Mouse (Mus musculus): ENCODE results near the gene Abca13. TPM values are rescaled to one million over a fixed set of nuclear protein-coding genes. Genes with fewer than 3 reads are reported as not detected.

Abca13 gene
- total RNA-seq, 4 experiments from 2014 or later: 0.03 TPM; not detected in 3

DNA sequence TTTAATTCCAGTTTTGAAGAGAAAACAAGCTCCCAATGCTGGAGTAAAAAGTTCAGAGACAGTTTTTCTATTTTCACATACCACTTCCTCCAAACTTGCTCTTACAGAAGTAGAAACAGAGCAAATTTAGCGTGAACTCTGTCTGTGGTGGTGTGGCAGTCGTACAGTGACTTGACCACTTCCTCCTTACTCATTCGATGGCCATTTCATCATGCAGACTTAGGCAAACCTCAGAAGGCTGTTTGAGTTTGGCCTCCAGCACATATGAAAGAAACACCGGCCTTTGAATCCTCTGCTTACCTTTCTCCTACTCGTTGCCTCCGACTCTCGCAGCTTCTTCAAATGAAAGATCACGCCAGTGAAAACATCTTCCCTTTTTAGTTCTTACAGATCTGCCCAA is 340.0 kb downstream of the Abca13 start:
- DNase-seq (ENCODE audit: low spot score): peak; percentile 14

DNA sequence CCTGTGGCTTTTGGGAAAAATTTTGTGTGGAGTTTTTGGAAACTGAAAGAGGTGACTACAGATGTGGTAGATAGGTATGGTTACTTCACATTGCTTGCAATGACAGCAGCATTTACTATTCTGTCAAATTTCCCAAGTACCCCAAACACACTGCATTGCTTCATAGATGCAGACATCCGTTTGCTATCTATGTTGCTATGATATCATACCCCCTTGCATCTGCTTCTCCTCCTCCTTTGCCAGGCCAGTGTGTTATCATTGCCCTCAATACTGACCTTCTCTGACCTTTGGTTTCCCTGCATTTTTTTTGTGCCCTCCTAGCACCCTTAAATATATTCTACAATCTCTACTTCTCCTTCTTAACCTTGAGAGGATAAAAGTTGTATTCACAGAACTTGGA is 341.4 kb downstream of the Abca13 start:
- DNase-seq (ENCODE audit: low spot score): no peak

DNA sequence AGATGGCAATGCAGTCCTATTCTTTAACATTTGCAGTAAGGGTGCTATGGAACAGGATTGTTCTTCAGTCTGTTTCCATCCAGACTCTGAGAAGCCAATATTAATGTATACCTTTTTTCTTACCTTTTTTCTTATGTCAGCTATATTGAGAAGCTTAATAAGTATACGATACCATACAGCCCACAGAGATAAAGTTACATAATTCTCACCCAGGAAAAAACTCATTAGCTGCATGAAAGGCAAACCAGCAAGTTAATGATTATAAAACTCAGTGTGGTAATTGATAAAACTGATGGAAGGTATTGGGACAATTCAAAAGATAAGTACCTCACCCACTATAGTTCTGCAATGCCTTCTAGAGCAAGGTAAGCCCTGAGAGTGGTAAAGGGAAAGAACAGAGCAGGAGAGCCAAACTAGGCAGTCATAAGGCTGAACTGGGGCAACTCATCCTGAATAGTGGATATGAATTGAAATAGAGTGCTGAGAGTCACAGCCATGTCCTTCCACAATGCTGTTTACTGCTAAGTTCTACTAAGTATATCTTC is 342.0 kb downstream of the Abca13 start:
- no peak for DNase-seq (ENCODE audit: low spot score)

DNA sequence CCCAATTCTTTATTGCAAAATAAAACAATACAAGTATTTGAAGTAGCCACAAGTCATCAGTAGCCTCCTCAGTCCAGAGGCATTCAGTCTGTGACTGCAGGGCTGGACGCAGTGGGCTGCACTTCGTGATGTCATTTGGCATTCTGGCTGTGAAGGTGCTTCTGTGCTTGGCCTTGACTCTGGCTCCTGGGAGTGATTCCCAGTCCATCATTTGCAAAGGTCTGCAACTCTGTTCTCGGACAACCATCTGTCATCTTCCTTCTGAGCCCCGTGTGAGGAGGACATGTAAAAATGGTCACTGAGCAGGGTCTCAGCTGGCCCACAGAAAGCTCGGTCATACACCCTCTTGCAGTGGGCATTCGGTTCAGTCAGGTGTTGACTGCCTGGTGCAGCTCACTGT is 345.1 kb downstream of the Abca13 start:
- no peak for DNase-seq (ENCODE audit: low spot score)

DNA sequence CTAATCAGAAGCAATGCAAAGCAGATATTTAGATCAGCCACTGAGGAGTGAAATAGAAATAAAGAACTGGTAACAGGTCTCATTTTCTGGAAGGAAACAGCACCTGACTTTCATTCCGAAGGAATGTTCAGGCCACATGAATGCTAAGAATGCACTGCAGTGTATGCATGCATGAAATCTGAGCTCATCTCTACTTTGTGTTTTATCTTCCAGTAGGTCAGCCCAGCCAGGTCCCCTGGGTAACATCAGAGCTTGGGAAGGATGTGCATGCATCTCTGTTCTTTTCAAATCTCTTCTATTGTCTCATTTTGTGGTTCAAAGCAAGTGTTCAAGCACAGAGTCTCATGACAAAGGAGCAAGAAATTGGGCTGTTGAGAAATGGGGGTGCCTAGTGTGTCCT is 346.6 kb downstream of the Abca13 start:
- no peak for DNase-seq (ENCODE audit: low spot score)

DNA sequence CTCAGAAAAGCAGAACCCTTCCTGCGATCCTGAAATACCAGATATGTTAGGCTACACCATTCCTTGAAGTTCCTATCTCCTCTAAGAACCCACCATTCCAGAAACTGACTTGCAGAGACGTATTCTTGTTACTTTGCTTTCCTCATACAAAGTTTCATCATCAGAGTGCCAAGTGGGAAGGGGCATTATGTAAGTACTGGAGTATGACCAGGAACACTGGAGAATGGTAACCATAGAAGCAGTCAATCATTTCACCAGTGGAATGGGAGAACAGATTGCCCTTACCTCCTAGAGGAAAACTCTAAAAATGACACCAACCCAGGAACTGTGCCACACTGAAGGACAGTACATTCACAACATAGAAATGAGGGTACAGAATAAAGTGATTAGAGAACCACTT is 368.3 kb downstream of the Abca13 start:
- DNase-seq (ENCODE audit: low spot score): no peak

DNA sequence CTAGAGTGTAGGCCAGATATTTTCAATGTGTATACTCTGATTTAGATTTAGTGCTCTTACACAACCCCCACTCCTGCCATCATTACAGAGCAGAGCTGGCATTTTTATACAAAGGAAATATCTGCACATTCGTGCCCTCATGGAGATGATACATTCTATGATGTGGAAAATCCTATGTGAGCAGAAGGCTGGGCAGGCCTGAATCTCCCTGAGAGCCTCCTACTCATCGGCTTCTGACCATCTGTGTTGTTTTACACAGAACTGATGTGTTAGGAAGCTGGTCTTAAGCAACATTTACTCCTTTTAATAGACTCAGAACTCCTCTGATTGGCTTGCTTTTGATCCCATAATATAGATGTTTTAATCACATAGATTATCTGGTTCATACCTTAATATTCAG is 376.6 kb downstream of the Abca13 start:
- no peak for DNase-seq (ENCODE audit: low spot score)

DNA sequence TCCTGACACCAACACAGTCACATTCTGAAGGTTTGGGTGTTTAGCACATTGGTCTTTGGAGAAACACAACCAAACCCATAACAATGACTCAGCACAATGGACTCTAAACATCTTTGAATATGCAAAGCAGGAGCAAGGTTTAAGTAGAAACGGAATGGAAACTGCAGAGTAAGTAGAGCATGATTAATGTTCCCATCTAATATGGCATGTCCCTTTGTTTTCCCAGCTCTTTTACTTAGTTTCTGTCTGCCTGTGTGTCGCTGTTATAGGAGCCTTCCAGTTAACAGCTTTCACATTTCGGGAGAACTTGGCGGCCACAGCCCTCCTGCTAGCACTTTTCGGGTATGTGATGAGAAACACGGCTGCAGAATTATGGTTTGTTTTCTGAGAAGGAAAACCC is 378.6 kb downstream of the Abca13 start:
- no peak for DNase-seq (ENCODE audit: low spot score)

DNA sequence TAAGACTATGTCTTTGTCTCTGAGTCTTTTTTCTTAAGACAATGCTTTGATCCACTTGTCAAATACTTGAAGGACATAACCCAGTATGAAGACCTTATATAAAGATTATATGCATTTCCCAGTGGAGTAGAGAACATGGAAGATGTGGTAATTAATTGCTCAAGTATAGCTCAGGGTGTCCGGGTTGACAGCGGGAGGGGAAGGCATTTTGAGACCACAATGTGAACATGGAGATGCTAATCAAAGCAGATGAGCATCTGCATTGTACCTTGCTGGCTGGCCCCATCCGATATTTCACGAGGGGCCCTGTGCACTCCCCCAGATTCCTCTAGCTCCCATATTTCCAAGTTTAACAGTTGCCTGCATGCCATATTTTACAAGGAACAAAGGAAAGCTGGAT is 383.2 kb downstream of the Abca13 start:
- DNase-seq (ENCODE audit: low spot score): no peak

DNA sequence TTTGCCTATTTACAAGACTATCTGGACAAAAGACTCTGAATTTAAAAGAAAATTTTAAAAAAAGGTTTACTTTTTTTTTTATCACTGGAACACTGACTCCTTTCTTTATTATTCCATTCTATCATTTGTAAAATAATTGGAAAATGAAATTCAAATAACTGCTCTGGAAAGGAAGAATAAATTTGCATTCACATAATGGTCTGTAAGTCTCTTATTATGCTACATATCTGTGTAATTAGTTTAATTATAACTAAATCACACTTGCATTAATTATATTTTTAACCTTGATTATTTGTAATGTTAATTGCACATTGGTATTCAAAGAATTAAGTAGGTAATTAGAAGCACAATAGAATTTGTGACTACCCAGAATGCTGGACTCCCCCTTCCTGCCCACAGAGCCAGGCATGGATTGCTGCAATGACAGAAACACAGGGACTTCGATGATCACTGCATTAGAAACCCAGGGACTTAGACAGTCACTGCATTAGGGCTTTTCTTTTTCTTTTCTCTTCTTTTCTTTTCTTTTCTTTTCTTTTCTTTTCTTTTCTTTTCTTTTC is 400.1 kb downstream of the Abca13 start:
- DNase-seq (ENCODE audit: low spot score): no peak

DNA sequence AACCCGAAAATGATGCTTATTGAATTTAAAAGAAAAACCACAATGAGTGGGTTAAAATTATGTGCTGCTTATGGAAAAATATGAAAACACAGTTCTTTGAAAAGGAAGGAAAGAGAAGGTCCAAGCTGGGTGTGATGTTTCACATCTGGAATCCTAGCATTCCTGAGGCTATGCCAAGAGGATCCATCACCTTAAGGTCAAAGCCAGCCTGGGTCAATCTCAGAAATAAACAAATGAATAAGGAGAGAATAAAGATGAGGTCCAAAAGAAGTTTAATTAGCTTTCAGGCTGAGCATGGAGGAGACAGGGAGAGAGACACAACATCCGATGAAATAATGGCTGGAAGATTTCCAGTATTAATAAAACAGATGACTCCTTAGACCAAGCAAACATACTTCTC is 405.6 kb downstream of the Abca13 start:
- DNase-seq (ENCODE audit: low spot score): no peak

DNA sequence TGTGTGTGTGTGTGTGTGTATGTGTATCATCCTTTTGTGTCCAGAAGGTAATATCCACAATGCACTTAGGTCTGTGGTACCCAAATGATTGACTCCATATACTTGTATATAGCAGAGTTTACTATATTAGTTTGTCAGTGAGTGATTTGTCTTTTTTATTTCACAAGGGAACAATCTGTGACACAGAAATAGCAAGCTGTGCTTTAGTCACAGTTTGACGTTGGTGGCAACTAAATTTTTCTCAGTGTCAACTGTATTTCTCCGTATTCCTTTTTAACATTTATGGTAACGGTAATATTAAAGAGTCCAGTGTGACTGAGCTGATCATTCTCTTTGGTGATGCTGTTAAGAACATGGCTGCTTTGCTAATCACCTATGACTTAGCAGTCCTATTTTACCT is 409.4 kb downstream of the Abca13 start:
- DNase-seq (ENCODE audit: low spot score): no peak

DNA sequence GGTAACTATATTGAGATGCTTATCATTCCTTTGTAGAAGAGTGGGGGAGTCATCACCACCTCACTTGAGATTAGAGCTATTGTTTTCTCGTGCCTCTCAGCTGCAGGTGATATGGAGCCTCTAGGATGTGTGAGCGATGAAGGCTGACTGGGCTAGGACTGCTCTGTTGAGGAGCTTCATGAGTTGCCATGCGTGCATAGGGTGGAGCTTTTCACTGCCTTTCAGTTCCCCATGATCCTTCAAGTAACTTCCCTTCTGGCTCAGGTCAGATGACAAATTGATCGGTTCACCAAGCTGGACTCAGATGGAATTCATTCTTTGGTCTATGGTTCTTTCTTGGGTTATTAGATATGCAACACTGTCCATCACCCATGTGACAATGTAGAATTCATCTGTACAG is 410.4 kb downstream of the Abca13 start:
- DNase-seq (ENCODE audit: low spot score): no peak

DNA sequence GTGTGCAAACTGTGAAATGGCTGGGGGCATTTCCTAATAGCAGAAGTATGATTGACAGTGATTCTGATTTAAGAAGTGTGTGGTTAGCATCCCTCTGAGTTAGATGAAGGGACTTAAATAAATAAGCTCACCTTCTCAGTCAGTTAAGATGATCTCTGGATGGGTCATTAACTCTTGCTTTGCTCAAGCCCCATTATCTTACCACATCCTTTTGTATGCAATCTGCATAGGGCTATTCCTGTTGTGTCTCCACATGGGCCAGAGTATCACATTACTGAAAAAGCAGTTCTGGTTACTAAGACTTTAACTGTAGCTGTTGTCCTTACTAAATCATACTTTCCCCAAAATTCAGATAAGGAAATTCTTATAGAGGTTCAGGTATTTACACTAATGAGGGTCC is 416.5 kb downstream of the Abca13 start:
- DNase-seq (ENCODE audit: low spot score): no peak

DNA sequence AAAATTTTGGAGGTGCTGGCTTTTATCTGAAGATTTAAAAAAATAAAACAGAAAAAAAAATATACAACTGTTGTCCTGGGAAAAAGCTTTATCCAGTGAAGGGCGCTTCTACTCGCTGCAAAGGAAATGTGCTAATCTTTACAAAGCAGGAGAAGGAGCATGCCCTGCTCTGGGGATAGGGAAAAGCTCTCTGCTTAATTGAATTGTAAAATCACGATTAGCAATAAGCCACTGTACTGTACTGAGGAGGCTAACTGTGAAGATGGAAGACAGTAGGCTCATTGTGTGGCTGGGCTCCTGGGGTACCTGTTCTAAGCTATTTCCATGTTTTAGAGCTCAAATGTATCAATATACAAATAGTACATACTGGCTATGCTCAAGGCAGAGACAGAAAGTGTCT is 417.3 kb downstream of the Abca13 start:
- DNase-seq (ENCODE audit: low spot score): no peak

DNA sequence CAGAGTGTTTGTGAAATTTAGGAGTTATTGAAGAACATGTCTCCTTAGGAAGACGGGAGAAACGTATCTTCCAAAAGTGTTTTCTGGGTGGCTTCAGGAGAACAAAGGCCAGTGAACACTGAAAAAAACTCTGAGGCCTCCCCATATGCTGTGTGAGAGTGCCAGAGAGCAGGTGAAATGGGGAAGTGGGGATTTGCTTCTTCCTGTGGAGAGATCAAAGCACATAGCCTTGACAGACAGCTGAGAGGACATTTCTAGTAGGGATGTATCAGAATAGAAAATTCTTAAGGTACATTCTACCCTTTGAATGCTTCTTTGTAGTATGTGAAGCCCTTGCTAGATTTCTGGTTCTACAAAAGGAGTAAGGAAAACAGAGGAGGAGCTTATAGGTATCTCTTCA is 424.4 kb downstream of the Abca13 start:
- DNase-seq (ENCODE audit: low spot score): no peak

DNA sequence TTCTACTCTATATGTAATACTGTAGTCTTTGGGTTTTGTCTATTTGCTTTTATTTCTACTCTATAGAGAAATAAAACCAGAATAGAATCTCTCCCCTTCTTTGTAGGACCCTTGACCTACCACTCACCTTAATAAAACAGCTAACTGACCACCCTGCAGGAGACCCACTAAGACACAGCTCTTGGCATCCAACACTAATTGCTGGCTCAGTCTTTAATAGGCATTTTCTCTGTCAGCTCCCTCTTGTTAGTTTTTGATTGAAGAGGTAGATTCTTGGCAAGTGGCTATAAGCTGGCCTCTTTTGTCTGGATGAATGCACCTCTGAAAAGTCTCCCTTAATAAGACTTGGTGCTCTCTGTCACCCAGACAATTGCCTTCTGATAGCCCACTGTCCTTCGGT is 424.9 kb downstream of the Abca13 start:
- DNase-seq (ENCODE audit: low spot score): no peak

DNA sequence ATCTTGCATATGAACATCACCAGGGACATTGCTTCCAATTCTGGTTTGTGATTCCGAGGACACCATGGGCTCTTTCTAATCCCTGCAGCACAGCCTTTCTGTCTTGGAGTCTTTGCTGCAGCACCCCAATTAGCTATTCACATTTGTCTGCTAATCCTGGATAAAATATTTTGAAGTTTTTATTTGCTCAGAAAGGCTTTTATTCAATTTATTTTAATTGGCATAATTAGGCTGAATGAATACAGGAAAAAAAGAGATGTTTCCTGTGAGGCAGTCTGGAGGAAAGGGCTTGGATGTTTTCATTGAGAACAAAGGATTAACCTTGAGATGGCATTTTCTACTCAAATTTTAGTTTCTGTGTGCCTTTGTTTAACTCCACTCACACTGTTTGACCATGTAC is 428.2 kb downstream of the Abca13 start:
- no peak for DNase-seq (ENCODE audit: low spot score)

DNA sequence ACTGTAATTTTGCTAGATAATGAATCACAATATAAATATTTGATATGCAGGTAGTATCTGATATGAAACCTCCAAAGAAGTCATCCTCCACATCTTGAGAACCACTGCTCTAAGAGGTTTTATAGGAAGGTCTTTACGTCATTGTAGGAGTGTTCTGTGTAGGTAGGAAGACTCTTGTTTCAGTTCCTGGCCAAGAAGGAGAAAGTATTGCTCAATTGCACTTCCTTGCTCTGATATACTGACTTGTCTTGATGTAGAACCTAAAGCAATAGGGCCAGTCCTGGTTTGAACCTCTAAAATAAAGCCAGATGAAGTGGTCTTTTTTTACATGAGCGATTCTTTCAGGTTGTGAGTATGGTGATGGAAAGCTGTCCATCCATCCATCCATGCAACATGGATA is 431.1 kb downstream of the Abca13 start:
- no peak for DNase-seq (ENCODE audit: low spot score)

DNA sequence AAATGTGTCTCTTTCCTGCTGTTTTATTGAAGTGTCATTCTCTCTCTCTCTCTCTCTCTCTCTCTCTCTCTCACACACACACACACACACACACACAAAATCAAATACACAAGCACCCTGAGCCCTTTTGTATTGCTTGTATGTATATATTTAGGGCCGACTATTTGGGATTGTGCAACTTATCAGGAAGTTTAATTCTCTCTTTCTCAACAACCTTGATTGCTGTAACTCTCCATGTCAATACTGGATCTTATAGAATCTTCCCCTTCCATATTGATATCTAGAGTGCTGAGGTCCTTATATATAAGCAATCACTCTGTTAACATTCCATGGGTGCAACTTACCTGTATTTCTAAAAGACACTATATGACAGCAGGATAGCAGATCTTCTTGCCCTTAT is 433.0 kb downstream of the Abca13 start:
- DNase-seq (ENCODE audit: low spot score): no peak

DNA sequence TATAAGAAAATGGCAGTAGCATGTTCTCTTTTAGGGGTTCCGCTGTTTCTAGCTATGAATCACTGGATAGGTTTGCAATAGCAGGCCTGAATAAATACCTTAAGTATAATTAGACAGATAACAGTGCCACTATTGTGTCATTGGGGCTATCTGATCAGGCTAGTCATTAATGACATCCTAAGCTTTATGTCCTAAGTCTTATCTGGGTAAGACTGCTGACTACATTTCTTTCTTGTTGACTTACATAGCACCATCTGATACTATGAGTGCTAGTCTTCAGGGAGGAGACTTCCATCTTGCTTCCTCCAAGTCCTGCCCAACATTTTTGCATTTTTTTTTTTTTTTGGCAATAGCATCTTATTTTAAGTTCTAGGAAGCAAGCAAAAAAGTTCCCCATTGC is 434.1 kb downstream of the Abca13 start:
- no peak for DNase-seq (ENCODE audit: low spot score)

DNA sequence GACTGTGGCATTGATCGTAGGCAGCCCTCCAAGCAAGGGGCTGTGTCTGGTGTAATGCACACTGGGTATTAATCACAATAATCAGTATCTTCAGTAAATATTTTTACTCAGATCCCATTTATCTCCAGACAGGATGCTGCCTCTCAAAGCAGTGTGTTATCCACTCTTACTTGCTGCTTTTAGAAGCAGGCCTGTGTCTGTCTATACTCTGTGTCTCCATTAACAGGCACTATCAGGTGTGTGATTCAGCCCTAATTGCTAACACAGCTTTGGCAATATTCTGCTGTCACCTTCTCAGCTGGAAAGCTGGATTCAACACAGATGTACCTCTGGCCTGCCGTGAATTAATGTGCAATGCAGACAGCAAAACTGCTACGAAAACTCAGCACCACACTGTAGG is 455.5 kb downstream of the Abca13 start:
- no peak for DNase-seq (ENCODE audit: low spot score)

DNA sequence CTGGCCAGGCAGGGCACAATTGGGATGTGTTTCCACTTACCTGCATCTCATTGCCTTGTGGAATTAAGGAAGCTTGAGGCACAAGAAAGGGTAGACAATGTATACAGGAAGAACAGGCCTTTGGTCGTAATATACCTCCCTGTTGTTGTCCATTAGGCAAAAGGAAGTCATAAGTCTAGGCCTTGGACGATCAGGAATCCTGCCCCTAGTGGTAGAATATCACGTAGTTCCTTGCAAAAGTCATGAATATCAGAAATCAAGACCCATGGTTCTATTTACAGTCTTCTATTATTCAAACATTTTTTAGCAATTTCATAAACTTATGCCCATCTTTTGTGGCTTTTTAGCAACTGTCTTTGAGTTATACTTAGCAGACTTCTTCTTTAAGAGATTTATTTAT is 456.2 kb downstream of the Abca13 start:
- no peak for DNase-seq (ENCODE audit: low spot score)

DNA sequence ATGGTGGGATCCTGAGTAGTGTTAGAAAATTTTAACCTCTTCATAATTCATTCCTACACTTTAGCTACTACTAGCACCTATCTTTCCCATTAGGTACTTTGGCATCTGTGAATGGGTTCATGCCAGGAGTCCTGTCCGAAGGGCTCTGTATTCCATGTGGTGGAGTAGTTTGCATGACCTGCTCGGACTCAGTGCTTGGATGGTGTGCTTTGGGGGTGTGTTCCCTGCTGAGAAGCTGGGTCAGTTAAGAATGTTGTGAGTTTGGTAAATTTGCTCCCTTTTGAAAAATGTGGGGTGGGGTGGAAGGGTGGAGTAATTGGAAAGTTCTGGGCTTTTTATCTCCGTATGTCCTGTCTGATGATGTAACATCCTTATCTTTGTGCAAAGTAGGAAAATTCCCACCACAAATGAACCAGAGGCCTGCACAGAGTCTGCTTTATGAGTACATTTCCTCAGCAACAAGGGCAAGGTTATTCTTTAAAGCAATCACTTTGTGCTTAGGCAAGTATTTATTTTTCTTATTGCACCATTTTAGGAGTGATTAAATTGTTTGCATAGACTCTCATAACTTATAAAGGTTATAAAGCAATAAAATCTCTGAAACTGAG is 475.0 kb downstream of the Abca13 start:
- no peak for DNase-seq (ENCODE audit: low spot score)

Measured in heart, adult 8-10 months (tissue).